Mouse (Mus musculus) limb, embryonic 10.5 days (tissue): ENCODE data around the gene Wdr41. TPM values are rescaled to one million over a fixed set of nuclear protein-coding genes. Genes with fewer than 3 reads are reported as not detected.

Experiments
- DNase-seq: peaks from one replicate; pipeline ENCODE4 v3.0.0-alpha.2; 2017; ENCODE audit warnings: low spot score
- H3K27ac ChIP-seq: fragments of 300-500 bp; sonication (generic); 2 replicates; pipeline ENCODE4 v1.5.1; 2016; ENCODE audit warnings: mild to moderate bottlenecking
- H3K27me3 ChIP-seq: fragments of 300-500 bp; sonication (generic); 2 replicates; pipeline ENCODE4 v1.6.1; 2016; ENCODE audit warnings: low read depth, mild to moderate bottlenecking; ENCODE audit not compliant: poor library complexity, severe bottlenecking
- H3K36me3 ChIP-seq: fragments of 300-500 bp; sonication (generic); 2 replicates; pipeline ENCODE4 v1.6.1; 2016; ENCODE audit warnings: mild to moderate bottlenecking, moderate library complexity
- H3K4me1 ChIP-seq: fragments of 300-500 bp; sonication (generic); 2 replicates; pipeline ENCODE4 v1.6.1; 2016
- H3K4me3 ChIP-seq: fragments of 300-500 bp; sonication (generic); 2 replicates; pipeline ENCODE4 v1.5.1; 2016; ENCODE audit warnings: mild to moderate bottlenecking, moderate library complexity
- H3K9me3 ChIP-seq: fragments of 300-500 bp; sonication (generic); replicated peaks from 2 replicates; pipeline ENCODE4 v1.6.1; 2016; ENCODE audit warnings: mild to moderate bottlenecking
- WGBS: fragments of 180-500 bp; shearing (Covaris S2); methylation state at CpG from one replicate; pipeline ENCODE4 v1.1.7; 2016; 5-methylcytosine and 5-hydroxymethylcytosine counted together
- polyA plus RNA-seq: library from polyadenylated mRNA; unstranded; fragments of >200 nt; fragmentation: Nextera tagmentation; extraction: Ambion mirVana; gene quantifications from 2 replicates; pipeline ENCODE4 v1.2.1, GENCODE M21; 2016

Wdr41 gene
- 12.6 and 16.4 TPM in 2 replicates for polyA plus RNA-seq

DNA sequence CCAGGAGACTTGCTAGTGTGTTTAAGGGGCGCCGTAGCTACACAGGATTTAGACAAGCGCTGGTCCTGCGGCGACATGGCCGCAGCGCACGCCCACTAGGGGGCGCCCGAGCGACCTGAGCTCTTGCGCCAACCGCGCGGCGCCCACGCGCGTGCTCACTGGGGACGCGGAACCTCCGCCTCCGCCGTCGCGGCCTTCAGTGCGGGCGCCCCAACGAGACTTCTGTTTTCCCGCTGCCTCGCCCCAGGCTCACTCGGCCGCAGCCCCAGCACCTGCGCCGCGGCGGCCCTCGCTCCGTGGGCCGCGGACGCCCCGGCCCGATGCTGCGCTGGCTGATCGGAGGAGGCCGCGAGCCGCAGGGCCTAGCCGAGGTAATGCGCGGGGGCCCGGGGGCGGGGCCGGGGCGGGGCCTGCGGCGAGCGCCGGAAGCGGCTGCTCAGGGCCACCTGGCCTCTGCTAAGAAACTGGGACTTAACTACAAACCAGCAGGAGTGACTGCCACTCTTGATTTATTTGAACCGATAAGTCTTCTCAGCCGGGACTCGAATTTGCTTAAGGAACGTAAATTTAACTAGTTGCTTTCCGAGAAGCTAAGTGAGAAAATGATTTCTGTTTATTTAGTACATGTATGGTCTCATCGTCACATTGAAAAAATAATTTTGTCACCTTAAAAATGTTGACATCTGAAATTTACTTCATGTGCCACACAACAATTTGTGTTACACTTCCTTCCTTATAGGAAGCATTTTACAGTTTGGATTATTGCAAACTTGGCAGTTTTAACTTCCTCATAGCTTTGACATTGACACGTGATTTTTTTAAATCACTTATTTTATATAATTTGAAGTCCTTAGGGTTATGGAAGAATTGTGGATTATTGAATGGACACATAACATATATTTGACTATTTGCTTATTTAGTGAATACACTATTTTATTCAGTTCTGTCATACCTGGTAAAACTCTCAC is at the start of gene Wdr41:
Gene Wdr41, plus strand, starts transcription at position 126 of the 968 bp plus-strand sequence.
- Histone ChIP-seq H3K27me3 (no peaks in the 10 kb centered on the region), H3K4me3 (peak within 1 kb of the TSS; percentile 83), H3K4me1 (peaks cover 35% of the 10 kb centered on the region), H3K36me3 (peaks cover 4% of the 10 kb centered on the region; the same call in 1 of the 2 replicates), H3K27ac (peak within 1 kb of the TSS; percentile 99), H3K9me3 (no peaks in the 10 kb centered on the region)
- WGBS = 2% methylated on average over 68 of the region's 68 CpGs
- DNase-seq = peak; percentile 95

- Histone ChIP-seq H3K4me1 (no peaks in the 10 kb centered on the region), H3K27ac (no peak overlapping the region), H3K4me3 (no peak overlapping the region), H3K27me3 (peaks cover 24% of the 10 kb centered on the region), H3K9me3 (no peaks in the 10 kb centered on the region), H3K36me3 (no peaks in the 10 kb centered on the region)
- 82% methylated on average over 3 of the region's 3 CpGs for WGBS
- DNase-seq = no peak
Measured at GRCm38 (mm10) chr13:94928086-94928485, 48.1 kb upstream of the Wdr41 start.

DNA sequence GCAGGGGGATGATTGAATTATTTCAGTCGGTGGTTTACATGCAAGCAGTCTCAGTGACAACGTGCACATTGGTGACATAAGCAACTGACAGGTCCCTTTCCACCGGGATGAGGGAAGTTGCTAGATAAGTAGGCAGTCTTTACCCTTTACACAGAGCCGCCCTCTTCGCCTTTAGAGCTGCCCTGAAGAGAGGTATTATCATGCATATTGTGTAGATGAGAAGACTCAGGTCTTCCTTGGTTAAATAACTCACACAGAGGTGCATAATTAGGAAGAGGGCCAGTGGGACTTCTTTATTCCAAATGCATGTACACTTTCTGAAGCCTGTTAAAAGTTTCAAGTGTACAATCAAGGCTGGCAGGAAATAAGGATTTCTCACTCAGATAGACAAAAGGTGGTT is 37.7 kb upstream of the Wdr41 start:
- no peak for DNase-seq
- H3K9me3 ChIP-seq = no peaks in the 10 kb centered on the region
- H3K4me3 ChIP-seq = no peak overlapping the region
- H3K4me1 ChIP-seq = no peaks in the 10 kb centered on the region
- H3K27me3 ChIP-seq = peaks cover 8% of the 10 kb centered on the region; the same call in 1 of the 2 replicates
- H3K36me3 ChIP-seq = no peaks in the 10 kb centered on the region
- WGBS = 72% methylated on average over 5 of the region's 5 CpGs
- no peak overlapping the region for H3K27ac ChIP-seq

DNA sequence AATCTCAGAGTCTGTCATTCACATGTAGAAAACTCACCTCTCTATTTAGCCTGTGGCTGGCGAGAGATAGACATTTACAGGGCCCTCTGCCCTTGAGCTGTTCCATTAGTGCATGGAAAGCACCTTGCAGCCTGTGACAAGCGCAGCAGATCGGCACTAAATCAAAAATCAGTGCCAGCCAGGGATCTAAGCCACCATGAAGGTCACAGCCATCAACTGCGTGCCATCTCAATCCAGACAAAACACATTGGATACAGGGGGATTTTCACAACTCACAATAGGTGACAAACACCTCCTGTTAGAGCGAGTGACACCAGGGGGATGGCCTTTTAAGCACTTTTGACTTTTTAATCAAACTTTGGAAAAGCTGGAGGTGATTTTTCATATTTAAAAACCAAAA is 36.0 kb upstream of the Wdr41 start:
- DNase-seq = no peak
- Histone ChIP-seq H3K27ac (no peak overlapping the region), H3K36me3 (no peaks in the 10 kb centered on the region), H3K27me3 (peaks cover 8% of the 10 kb centered on the region; the same call in 1 of the 2 replicates), H3K4me3 (no peak overlapping the region), H3K9me3 (no peaks in the 10 kb centered on the region), H3K4me1 (no peaks in the 10 kb centered on the region)
- WGBS = 67% methylated on average over 5 of the region's 5 CpGs

DNA sequence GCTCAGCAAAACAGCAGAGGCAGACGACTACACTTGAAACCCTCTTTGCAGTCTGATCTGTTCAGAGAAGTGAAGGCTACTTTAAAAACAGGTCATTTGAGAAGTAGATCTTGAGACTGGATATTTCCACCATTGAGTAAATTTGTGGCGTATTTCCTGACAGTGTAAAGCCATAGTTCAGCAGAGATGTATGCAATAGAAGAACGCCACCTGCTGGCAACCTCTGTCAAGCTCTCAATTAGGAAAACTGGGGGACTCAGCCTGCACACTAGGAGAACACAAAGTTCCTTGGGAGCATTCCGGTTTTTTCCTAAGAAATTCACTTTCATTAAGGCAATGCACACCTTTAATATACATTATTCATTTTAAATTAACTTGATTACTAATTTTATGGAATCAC is 34.9 kb upstream of the Wdr41 start:
- Histone ChIP-seq H3K36me3 (no peaks in the 10 kb centered on the region), H3K27ac (no peak overlapping the region), H3K4me3 (no peak overlapping the region), H3K9me3 (no peaks in the 10 kb centered on the region), H3K4me1 (no peaks in the 10 kb centered on the region), H3K27me3 (peaks cover 8% of the 10 kb centered on the region; the same call in 1 of the 2 replicates)
- 20% methylated on average over 4 of the region's 4 CpGs for WGBS
- peak; percentile 78 for DNase-seq

DNA sequence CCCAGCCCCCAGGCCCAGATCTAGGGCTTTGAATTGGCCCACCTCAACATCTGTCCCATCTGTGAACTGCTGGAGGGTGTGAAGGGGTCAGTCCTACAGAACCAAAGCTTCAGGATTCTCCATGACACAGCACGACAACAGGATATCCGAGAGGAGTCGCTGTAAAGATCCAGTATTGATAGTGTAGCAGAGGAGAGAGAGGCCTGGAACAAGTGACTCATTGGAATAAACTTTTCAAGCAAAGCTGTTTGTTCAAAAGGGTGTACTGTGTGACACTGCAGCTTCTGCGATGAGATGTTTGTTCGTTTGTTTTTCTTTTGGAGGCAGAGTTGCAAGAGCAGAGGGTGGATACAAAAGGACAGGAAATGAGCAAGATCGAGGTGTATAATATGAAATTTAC is 20.2 kb upstream of the Wdr41 start:
- no peak overlapping the region for H3K27ac ChIP-seq
- H3K9me3 ChIP-seq = no peaks in the 10 kb centered on the region
- no peak overlapping the region for H3K4me3 ChIP-seq
- no peak for DNase-seq
- no peaks in the 10 kb centered on the region for H3K36me3 ChIP-seq
- H3K27me3 ChIP-seq = no peaks in the 10 kb centered on the region
- 0 out of 2 replicates have a peak, but pooled peaks cover 3% of the 10 kb centered on the region for H3K4me1 ChIP-seq
- WGBS = 79% methylated on average over 6 of the region's 6 CpGs

GRCm38 (mm10) chr13:94957965-94958364 is 18.2 kb upstream of the Wdr41 start:
- 0 out of 2 replicates have a peak, but pooled peaks cover 3% of the 10 kb centered on the region for H3K4me1 ChIP-seq
- no peaks in the 10 kb centered on the region for H3K9me3 ChIP-seq
- no peaks in the 10 kb centered on the region for H3K36me3 ChIP-seq
- H3K4me3 ChIP-seq = no peak overlapping the region
- 79% methylated on average over 1 of the region's 1 CpGs for WGBS
- no peak overlapping the region for H3K27ac ChIP-seq
- DNase-seq = no peak
- H3K27me3 ChIP-seq = no peaks in the 10 kb centered on the region

DNA sequence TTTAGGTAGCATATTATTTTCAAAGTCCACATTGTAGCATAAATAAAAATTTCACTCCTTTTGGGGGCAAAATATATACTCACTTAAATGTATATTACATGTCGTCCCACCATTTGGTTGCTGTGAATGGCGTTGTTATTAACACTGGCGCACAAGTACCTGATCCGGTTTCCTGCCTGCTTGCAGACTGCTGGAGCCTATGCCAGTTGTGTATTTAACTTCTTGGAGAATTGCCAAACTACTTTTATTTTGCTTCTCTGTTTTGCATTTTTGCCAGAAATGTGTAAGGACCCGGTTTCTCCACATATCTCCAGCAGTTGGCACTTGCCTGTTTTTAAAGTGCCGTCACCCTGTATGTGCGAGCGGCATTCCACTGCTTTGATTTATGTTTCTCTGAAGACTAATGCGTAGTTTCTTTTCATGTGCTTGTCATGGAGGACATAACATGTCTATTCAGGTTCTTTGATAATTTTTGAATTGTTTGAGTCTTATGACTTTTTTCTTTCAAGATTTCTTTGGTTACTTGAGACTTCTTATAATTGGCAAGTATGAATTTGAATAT is 6.1 kb upstream of the Wdr41 start:
- Histone ChIP-seq H3K4me1 (no peaks in the 10 kb centered on the region), H3K27me3 (no peaks in the 10 kb centered on the region), H3K36me3 (no peaks in the 10 kb centered on the region), H3K4me3 (no peak overlapping the region), H3K27ac (no peak overlapping the region), H3K9me3 (no peaks in the 10 kb centered on the region)
- WGBS = 80% methylated on average over 9 of the region's 9 CpGs
- DNase-seq = no peak

DNA sequence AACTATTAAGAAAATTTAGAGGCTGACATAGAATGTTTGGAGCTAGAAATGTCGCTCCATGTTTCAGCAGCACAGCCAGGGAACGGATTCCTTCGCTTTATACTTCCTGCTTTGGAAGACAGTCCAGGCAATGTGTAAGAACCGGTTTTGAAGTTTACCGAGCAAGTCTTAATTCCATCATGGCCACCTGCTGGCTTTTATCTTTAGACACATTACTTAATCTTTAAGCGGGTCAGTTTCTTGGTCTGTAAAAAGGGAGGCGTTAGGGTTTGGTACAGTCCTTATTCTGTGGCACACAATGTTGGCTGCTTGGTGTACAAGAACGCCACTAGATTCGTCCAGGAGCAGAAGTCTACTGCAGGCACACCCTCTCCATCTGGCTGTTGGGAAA is 321 bp upstream of the Wdr41 start:
- Histone ChIP-seq H3K36me3 (no peaks in the 10 kb centered on the region), H3K27ac (peak overlapping the region; percentile 99; the same call in 1 of the 2 replicates), H3K4me3 (peak overlapping the region; percentile 83), H3K9me3 (no peaks in the 10 kb centered on the region), H3K27me3 (no peaks in the 10 kb centered on the region), H3K4me1 (peaks cover 35% of the 10 kb centered on the region)
- WGBS = 32% methylated on average over 9 of the region's 9 CpGs
- DNase-seq = no peak

- 39% methylated on average over 7 of the region's 7 CpGs for WGBS
- DNase-seq = no peak
Measured at GRCm38 (mm10) chr13:94979081-94979480, 2.9 kb downstream of the Wdr41 start.

GRCm38 (mm10) chr13:94990516-94990915 is 14.4 kb downstream of the Wdr41 start:
- Histone ChIP-seq H3K9me3 (no peaks in the 10 kb centered on the region), H3K36me3 (no peaks in the 10 kb centered on the region), H3K4me3 (no peak overlapping the region), H3K4me1 (no peaks in the 10 kb centered on the region; the same call in 1 of the 2 replicates), H3K27me3 (no peaks in the 10 kb centered on the region), H3K27ac (no peak overlapping the region)
- WGBS = 68% methylated on average over 5 of the region's 5 CpGs
- DNase-seq = no peak

More at GRCm38 (mm10) chr13:94979081-94979480, 2.9 kb downstream of the Wdr41 start:
- Histone ChIP-seq H3K27ac (peak overlapping the region; percentile 3; the same call in 1 of the 2 replicates), H3K4me3 (no peak overlapping the region), H3K4me1 (peaks cover 35% of the 10 kb centered on the region), H3K9me3 (no peaks in the 10 kb centered on the region), H3K27me3 (no peaks in the 10 kb centered on the region), H3K36me3 (peaks cover 8% of the 10 kb centered on the region)

GRCm38 (mm10) chr13:95007281-95007680 is 31.1 kb downstream of the Wdr41 start:
- Histone ChIP-seq H3K27ac (no peak overlapping the region), H3K4me3 (no peak overlapping the region), H3K36me3 (0 out of 2 replicates have a peak, but pooled peaks cover 3% of the 10 kb centered on the region), H3K27me3 (no peaks in the 10 kb centered on the region), H3K9me3 (no peaks in the 10 kb centered on the region), H3K4me1 (no peaks in the 10 kb centered on the region)
- WGBS = 75% methylated on average over 8 of the region's 8 CpGs
- no peak for DNase-seq

GRCm38 (mm10) chr13:95009261-95009660 is 33.1 kb downstream of the Wdr41 start:
- 89% methylated on average over 7 of the region's 7 CpGs for WGBS
- DNase-seq = no peak
- Histone ChIP-seq H3K27ac (no peak overlapping the region), H3K27me3 (no peaks in the 10 kb centered on the region), H3K4me3 (no peak overlapping the region), H3K36me3 (0 out of 2 replicates have a peak, but pooled peaks cover 3% of the 10 kb centered on the region), H3K4me1 (no peaks in the 10 kb centered on the region), H3K9me3 (no peaks in the 10 kb centered on the region)
